Mouse (Mus musculus): ENCODE data around the gene Capn11. TPM values are rescaled to one million over a fixed set of nuclear protein-coding genes. Genes with fewer than 3 reads are reported as not detected.

The Capn11 gene
- total RNA-seq, 2 experiments from 2014 or later, result 0.94 to 0.96 TPM

GRCm38 (mm10) chr17:45589236-45589635, 69.9 kb downstream of the Capn11 start:
- ATAC-seq (replicated peaks; ENCODE audit: low FRiP score, poor library complexity, severe bottlenecking), result no peak

GRCm38 (mm10) chr17:45588370-45588769, 70.8 kb downstream of the Capn11 start:
- ATAC-seq (replicated peaks; ENCODE audit: low FRiP score, poor library complexity, severe bottlenecking), result no peak

GRCm38 (mm10) chr17:45586449-45586837, 72.7 kb downstream of the Capn11 start:
- no peak for ATAC-seq (replicated peaks; ENCODE audit: low FRiP score, poor library complexity, severe bottlenecking)

- ATAC-seq (replicated peaks; ENCODE audit: low FRiP score, poor library complexity, severe bottlenecking), result no peak
Observed at GRCm38 (mm10) chr17:45585725-45586448, 73.2 kb downstream of the Capn11 start.

- ATAC-seq (replicated peaks; ENCODE audit: low FRiP score, poor library complexity, severe bottlenecking), result no peak
Observed at GRCm38 (mm10) chr17:45584939-45585678, 74.0 kb downstream of the Capn11 start.

- ATAC-seq (replicated peaks; ENCODE audit: low FRiP score, poor library complexity, severe bottlenecking), result no peak
Observed at GRCm38 (mm10) chr17:45584096-45584896, 74.8 kb downstream of the Capn11 start.

- ATAC-seq (replicated peaks; ENCODE audit: low FRiP score, poor library complexity, severe bottlenecking), result no peak
Observed at GRCm38 (mm10) chr17:45582715-45583355, 76.3 kb downstream of the Capn11 start.

GRCm38 (mm10) chr17:45582188-45582587, 76.9 kb downstream of the Capn11 start:
- peak; percentile 34 for ATAC-seq (replicated peaks; ENCODE audit: low FRiP score, poor library complexity, severe bottlenecking)

GRCm38 (mm10) chr17:45581567-45581983, 77.5 kb downstream of the Capn11 start:
- ATAC-seq (replicated peaks; ENCODE audit: low FRiP score, poor library complexity, severe bottlenecking), result peak; percentile 73

- 0 out of 2 replicates have a peak, but pooled peaks have one; percentile 9 for ATAC-seq (replicated peaks; ENCODE audit: low FRiP score, poor library complexity, severe bottlenecking)
Observed at GRCm38 (mm10) chr17:45580958-45581477, 78.1 kb downstream of the Capn11 start.

Other genes with a start within 250 kb of the Capn11 start
- 24.5 and 31.5 TPM in 2 replicates for gene Cdc5l, start 225.6 kb downstream of the Capn11 start, total RNA-seq (2015; ENCODE audit: low replicate concordance)
- 61.2 and 66.1 TPM in 2 replicates for gene Cdc5l, start 225.6 kb downstream of the Capn11 start, total RNA-seq (2017; ENCODE audit: low replicate concordance)
- not detected in 2 replicates for gene Spats1, start 183.9 kb downstream of the Capn11 start, total RNA-seq (2015; ENCODE audit: low replicate concordance)
- 1.4 and 5.6 TPM in 2 replicates for gene Spats1, start 183.9 kb downstream of the Capn11 start, total RNA-seq (2017; ENCODE audit: low replicate concordance)
- gene Aars2, start 152.5 kb downstream of the Capn11 start, total RNA-seq (2015; ENCODE audit: low replicate concordance), result 2.7 TPM in 1 of 2 replicates, not detected in the other
- gene Aars2, start 152.5 kb downstream of the Capn11 start, total RNA-seq (2017; ENCODE audit: low replicate concordance), result 1.5 and 3.7 TPM in 2 replicates
- gene Tcte1, start 135.9 kb downstream of the Capn11 start, total RNA-seq (2015; ENCODE audit: low replicate concordance), result not detected in 2 replicates
- not detected in 2 replicates for gene Tcte1, start 135.9 kb downstream of the Capn11 start, total RNA-seq (2017; ENCODE audit: low replicate concordance)
- gene Tmem151b, start 109.6 kb downstream of the Capn11 start, total RNA-seq (2015; ENCODE audit: low replicate concordance), result not detected in 2 replicates
- not detected in 2 replicates for gene Tmem151b, start 109.6 kb downstream of the Capn11 start, total RNA-seq (2017; ENCODE audit: low replicate concordance)
- 1.5 and 1.7 TPM in 2 replicates for gene Nfkbie, start 103.6 kb downstream of the Capn11 start, total RNA-seq (2015; ENCODE audit: low replicate concordance)
- gene Nfkbie, start 103.6 kb downstream of the Capn11 start, total RNA-seq (2017; ENCODE audit: low replicate concordance), result 1.1 and 1.5 TPM in 2 replicates
- 16.5 and 25.2 TPM in 2 replicates for gene Slc35b2, start 95.5 kb downstream of the Capn11 start, total RNA-seq (2015; ENCODE audit: low replicate concordance)
- gene Slc35b2, start 95.5 kb downstream of the Capn11 start, total RNA-seq (2017; ENCODE audit: low replicate concordance), result 2.2 and 21.7 TPM in 2 replicates
- gene Hsp90ab1, start 86.1 kb downstream of the Capn11 start, total RNA-seq (2015; ENCODE audit: low replicate concordance), result 192 and 222 TPM in 2 replicates
- gene Hsp90ab1, start 86.1 kb downstream of the Capn11 start, total RNA-seq (2017; ENCODE audit: low replicate concordance), result 246 and 293 TPM in 2 replicates
- 15.9 and 34.5 TPM in 2 replicates for gene Slc29a1, start 59.7 kb downstream of the Capn11 start, total RNA-seq (2015; ENCODE audit: low replicate concordance)
- 32.9 and 46.5 TPM in 2 replicates for gene Slc29a1, start 59.7 kb downstream of the Capn11 start, total RNA-seq (2017; ENCODE audit: low replicate concordance)
- gene Mymx, start 57.2 kb downstream of the Capn11 start, total RNA-seq (2015; ENCODE audit: low replicate concordance), result not detected in 2 replicates
- not detected in 2 replicates for gene Mymx, start 57.2 kb downstream of the Capn11 start, total RNA-seq (2017; ENCODE audit: low replicate concordance)
- gene Mrpl14, start 27.0 kb upstream of the Capn11 start, total RNA-seq (2015; ENCODE audit: low replicate concordance), result 7.3 and 12.5 TPM in 2 replicates
- 3.4 and 12.0 TPM in 2 replicates for gene Mrpl14, start 27.0 kb upstream of the Capn11 start, total RNA-seq (2017; ENCODE audit: low replicate concordance)
- 2.5 and 5.2 TPM in 2 replicates for gene Tmem63b, start 27.6 kb upstream of the Capn11 start, total RNA-seq (2015; ENCODE audit: low replicate concordance)
- 0.43 and 3.9 TPM in 2 replicates for gene Tmem63b, start 27.6 kb upstream of the Capn11 start, total RNA-seq (2017; ENCODE audit: low replicate concordance)
- gene 1600014C23Rik, start 74.5 kb upstream of the Capn11 start, total RNA-seq (2015; ENCODE audit: low replicate concordance), result not detected in 2 replicates
- not detected in 2 replicates for gene 1600014C23Rik, start 74.5 kb upstream of the Capn11 start, total RNA-seq (2017; ENCODE audit: low replicate concordance)